Mouse (Mus musculus): ENCODE data around the gene Ccdc187.

Gene Ccdc187

DNA sequence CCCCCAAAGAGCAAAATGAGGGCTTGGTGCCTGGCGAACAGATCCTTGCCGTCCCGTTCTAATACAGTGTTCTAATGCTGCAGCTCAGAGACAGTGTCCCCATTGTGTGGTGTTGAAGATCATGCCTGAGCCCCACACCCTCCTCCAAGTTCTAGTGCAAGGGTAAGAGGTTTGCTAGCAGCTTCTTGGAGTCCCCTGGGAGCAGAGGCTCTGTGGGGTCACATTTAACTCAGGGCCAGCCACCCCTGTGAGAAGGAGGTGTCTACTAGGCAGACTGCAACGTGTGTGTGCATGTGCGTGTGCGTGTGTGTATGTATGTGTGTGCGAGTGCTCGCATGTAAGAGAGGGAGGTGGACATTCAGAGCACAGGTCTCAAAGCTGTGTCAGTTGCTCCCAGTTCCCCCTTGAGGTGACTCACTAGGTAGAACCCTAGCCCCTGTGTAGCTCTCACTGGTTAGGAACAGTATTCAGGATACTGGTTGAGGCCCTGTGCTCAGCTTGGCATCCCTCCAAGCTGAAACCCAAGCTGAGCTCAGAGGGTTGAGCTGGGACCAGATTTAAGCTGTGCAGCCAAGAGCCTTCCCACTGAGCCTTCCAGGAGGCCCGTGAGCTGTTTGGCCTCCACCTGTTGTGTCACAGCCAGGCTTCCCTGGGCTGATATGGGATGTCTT lies 22.4 kb upstream of the Ccdc187 start:
- no peak for DNase-seq (ENCODE audit: low read depth in 2 of 2, low spot score in 2 of 2)

DNA sequence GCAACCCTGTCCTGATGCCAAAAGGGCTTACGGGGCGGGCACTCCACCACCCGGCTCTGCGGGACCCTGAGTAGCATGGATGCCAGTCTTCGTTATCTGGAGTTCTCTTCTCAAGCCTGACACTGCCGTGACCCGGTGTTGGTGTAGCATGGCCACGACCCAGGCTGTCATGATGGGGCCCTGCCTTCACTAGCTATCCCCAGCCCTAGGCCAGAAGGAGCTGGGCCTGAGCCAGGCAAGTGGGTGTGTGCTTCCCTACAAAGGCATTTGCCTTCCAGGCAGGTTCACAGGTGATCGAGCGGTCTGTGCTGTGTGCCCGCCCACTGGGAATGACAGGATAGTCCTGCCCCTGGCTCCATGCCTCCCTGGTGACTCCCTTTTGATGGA lies 21.6 kb upstream of the Ccdc187 start:
- DNase-seq (ENCODE audit: low read depth in 2 of 2, low spot score in 2 of 2): no peak

DNA sequence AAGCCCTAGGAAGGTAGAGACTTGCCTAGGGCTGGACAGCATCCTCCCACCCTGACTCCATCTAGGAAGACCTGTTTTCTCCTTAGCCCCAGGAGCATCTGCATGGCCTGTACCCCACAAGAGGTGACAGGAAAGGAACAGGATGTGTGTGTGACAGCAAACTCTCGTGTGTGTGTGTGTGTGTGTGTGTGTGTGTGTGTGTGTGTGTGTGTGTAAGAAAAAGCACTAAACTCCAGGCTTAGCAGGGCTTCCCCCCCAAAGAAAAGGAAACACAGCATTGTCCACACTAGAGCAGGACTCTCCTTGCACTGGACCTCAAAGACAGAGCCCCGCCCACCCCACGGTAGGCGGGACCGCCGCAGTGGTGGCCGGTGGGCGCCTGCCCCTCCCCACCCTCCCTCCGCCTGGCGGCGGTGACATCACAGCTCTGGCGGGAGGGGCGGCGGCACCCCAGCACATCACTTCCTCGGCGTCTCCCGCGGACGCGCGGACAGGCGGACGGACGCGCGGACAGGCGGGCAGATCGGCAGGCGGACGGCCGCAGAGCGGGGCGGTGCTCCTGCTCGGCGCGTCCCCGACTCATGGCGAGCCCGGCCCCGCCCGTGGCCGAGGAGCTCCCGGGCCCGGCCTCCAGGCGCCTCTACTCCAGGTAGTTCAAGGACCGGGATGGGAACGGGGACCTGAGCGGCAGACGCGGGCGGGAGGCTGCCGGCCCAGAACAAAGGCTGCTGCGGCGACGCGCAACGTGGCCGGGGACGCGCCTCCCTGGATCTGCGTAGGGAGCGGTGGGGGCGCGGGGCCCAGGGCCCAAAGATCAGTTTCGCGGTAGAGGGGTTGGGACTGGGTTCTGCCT lies 20.9 kb upstream of the Ccdc187 start, which contains the start of gene Gpsm1:
Gene Gpsm1 (plus strand): TSS at position 444 of the 853 bp plus-strand sequence.
- peak; percentile 40 to 56 for DNase-seq (ENCODE audit: low read depth in 2 of 2, low spot score in 2 of 2)

DNA sequence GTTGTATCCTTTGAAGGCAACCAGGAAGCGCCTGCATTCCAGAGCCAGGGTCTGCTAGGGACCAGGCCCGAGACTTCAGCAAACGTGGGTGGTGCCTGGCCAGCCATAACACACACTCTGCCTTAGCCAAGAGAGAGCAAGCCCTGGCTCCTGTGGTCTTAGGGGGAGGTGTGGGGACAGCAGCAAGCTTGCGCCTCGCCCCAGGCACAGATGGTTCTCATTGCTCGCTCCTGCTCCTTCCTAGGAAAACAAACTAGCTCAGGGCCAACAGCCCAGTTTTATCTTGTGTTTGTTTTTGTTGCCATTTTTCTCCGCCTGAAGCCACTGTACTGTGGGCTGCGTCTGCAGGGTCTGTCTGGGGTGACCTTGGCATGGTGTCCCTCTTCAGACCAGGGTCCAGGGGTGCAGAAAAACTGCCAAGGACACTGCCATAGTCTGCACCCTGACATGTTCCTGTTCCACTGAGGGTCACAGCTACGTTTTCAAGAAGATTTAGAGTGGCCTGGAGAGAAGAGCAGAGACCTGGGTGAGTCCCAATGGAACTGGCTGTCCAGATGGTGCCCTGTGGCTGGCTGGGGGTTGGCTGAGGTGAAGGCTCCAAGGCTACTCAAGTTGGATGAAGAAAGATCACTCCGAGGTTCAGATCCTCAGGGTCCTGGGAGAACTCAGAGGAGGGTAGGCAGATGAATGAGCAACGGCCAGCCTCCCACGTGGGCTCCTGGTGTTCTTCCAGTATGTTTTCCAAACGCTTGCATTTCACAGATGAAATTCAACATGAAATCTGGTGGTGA lies 20.1 kb upstream of the Ccdc187 start:
- DNase-seq (ENCODE audit: low read depth in 2 of 2, low spot score in 2 of 2): no peak

DNA sequence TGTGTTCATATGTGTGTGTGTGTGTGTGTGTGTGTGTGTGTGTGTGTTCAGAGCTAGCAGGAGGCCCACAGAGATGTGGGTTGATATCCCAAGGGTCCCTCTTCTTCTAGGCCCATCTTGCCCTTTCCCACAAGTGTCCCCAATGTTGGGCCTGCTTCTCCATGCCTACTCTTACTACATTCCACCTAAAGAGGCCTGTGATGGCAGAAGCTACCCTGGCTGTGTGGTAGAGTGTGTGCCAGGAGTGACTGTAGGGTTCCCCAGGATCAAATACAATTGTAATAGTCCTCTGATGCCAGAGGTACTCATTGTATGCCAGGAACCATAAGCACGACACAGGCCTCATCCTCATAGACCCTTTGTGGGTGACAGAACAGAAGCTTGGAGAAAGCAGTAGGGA lies 19.0 kb upstream of the Ccdc187 start:
- DNase-seq (ENCODE audit: low read depth in 2 of 2, low spot score in 2 of 2): no peak

DNA sequence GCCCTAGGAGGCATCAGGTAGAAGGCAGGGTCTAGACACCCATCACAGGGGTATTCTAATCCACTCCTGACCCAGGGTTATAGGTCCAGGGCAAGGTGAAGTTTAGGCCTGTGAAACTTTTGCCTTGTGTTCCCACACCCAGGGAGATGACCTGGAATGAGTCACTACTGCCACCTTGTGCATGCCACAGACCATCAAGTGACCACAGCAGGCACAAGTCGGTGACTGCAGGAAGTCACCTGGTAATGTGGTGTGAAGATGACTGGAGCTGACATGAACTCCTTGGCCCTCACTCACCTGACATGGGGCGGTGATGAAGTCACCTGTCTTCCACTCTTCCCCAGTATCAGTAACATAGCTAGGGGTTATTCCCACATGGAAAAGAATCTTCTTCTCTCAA lies 18.5 kb upstream of the Ccdc187 start:
- no peak for DNase-seq (ENCODE audit: low read depth in 2 of 2, low spot score in 2 of 2)

DNA sequence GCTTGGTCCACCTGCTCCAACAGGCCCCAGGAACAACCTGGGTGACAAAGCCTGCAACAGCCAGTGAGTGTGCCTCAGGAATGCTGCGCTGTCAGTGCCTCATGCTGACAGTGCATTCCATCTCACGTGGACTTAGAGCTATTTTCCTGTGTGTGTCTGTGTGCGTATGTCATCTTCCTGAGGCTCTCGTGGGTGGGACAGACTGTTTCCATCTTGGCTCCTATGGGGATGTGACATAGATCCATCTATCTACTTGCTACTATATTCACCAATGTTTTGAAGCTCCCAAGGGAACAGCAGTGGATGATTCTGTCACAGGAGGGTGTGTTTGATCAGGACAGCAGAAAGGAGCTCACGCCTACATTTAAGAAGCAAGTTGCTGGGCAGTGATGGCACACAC lies 17.6 kb upstream of the Ccdc187 start:
- no peak for DNase-seq (ENCODE audit: low read depth in 2 of 2, low spot score in 2 of 2)

DNA sequence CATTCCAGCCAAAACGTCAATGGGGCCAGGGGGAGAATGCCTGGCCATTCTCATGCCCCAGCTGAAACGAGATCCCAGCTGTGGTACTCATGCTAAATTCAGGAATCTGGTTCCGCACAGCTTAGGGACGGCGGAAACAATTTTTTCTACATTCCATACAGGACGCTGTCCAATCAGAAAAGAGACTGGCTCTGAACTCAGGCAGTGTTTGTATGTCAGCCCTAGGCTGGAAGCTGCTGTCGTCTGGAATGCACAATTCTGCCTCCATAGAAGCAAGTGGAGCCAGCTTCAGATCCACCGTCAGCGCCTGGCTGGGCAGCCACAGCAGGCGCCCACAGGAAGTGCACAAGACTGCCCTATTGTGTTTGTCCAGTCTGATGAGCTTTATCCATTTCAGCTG lies 15.4 kb upstream of the Ccdc187 start:
- no peak for DNase-seq (ENCODE audit: low read depth in 2 of 2, low spot score in 2 of 2)

DNA sequence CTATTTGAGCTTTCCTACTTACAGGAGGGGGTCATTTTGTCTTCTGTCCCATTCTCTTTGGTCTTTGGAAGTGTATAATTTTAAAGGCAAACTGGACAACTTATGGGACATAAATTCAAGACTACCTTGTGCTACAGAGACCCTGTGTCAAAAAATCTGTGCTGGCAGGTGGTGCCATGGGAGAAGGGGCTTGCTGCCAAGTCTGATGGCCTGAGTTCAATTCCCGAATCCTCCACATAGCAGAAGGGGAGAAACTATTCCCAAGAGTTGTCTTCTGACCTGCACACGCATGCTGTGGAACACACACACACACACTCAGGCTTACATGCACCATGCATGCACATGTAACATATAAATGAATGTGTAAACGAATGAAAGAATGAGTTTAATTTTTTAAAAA lies 12.3 kb upstream of the Ccdc187 start:
- no peak for DNase-seq (ENCODE audit: low read depth in 2 of 2, low spot score in 2 of 2)

DNA sequence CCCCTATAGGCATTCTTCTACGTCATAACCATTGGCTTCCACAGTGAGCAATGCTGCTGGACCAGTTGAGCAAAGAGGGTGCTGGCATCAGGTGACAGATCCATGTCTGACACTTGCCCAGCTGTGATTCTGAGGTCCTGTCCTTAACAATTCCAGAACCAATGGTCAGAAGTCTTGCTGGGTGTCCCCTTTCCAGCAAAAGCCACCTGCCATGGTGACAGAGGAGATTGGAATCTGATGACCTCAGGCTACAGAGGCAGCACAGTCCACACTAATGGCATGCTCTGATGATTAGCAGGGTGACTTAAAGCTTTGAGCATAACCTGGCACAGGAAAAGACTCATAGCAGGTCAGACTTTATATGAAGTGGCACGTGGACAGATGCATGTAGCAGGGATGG lies 11.2 kb upstream of the Ccdc187 start:
- no peak for DNase-seq (ENCODE audit: low read depth in 2 of 2, low spot score in 2 of 2)

DNA sequence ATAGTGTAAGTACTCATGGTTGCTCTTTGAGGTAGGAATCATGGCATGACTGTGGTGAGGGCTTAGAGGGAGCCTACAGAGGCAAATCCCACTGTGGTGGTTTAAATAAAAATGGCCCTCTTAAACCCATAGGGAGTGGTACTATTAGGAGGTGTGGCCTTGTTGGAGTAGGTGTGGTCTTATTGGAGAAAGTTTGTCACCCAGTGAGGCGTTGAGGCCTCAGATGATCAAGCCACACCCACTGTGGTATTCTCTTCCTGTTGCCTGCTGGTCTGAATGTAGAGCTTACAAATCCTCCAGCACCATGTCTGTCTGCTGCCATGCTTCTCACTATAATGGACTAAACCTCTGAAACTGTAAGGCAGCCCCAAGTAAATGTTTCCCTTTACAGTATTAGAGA lies 10.4 kb upstream of the Ccdc187 start:
- no peak for DNase-seq (ENCODE audit: low read depth in 2 of 2, low spot score in 2 of 2)

DNA sequence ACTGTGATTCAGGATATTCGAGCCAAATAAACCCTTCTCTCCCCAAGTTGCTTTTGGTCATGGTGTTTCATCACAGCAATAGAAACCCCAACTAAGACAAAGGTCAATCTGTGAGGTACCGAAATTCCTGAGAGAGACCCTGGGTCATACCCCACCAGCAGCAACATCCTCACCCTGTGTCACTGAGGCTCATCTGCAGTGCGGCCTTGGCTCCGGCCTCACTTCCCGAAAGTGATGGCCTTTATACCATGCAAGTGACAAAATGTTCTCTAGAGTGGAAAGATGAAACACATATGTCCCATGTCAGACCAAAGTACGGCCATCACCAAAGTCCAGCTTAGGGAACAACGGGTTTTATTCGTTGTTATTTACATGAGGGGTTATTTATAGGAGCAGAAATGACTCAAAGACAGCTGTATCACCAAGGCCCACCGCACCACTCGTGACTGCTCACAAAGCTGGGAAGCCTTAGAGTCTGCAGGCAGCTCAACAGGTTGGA lies 7.7 kb upstream of the Ccdc187 start:
- no peak for DNase-seq (ENCODE audit: low read depth in 2 of 2, low spot score in 2 of 2)

DNA sequence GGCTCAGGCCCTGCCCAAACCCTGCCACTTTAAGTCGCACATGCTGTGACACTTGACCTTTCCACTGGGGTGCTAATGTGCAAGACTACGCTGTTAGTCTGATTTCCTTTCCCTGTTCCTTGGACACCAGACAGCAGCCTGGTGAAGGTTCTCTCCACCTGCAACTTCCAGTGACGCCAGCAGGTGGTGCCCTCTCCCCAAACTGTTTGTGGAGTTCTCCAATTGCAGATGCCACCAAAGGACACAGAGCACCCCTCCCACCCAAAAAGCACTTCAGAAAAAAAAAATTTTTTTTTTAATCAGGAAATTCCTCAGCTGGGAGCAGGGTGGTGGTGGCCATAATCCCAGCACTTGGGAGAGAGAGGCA lies 6.4 kb upstream of the Ccdc187 start:
- peak; percentile 67 to 81 for DNase-seq (ENCODE audit: low read depth in 2 of 2, low spot score in 2 of 2)

DNA sequence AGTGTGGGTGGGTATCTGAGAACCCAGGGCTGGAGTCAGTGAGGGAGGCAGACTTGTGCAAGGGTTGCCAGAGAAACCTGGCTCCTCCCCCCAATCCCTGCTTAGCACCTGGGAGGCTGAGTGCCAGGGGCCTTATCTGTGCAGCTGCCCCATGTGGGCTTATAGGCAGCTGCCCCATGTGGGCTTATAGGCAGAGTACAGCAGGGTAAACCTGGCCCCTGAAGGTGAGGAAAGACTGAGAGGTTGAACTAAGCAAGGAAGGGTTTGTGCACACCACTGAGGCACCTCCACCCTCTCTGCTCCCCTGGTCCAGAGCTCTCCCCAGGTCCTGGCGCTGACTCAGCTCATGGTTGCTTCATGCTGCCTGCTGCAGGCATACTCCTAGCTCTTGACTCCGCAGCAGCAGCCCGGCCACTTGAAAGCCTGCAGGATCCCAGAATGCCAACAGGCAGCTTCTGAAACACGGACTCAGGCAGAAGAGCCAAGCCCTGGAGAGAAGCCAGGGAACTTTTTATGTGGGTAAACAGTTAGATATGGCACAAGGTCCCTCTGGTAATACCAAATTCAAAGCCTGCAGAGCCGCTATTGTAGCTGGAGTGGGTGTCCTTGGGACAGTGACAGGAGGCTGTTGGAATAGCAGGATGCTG lies 5.9 kb upstream of the Ccdc187 start:
- no peak for DNase-seq (ENCODE audit: low read depth in 2 of 2, low spot score in 2 of 2)

DNA sequence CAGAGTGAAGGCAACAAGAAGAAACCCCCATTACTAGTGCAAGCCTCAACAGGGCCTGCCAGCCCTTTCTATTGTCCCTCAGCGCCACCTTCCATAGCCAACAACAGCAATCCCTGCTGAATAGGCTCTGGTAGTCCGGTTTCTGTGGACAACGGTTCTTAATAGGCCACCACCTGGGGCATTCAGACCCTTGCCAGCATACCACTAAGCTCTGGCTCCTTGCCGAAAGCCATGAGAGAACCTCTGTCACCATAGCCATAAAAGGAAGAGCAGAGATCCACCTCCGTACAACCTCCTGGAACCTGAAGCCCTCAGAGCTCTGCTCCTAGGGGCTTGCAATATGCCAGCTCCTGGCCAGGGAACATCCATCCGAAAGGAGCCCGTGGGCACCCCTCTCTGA lies 5.0 kb upstream of the Ccdc187 start:
- DNase-seq (ENCODE audit: low read depth in 2 of 2, low spot score in 2 of 2): no peak

DNA sequence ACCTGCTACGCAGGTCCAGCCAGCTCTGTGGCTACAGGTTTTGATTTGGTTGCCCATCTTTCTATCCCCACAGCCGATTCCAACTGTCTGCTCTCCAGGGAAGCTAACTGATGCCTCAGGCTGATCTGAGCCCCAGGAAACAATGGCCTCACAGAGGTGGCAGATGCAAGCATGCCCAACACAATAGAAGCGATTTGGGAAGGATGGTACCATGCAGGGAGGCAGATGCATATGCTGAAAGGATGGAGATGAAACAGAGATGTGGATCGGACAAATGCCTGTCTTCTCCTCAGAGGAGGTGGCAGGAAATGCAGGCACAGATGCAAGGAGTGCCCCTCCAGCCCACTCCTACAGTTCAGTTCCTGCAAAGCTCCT lies 4.5 kb upstream of the Ccdc187 start:
- DNase-seq (ENCODE audit: low read depth in 2 of 2, low spot score in 2 of 2): no peak

DNA sequence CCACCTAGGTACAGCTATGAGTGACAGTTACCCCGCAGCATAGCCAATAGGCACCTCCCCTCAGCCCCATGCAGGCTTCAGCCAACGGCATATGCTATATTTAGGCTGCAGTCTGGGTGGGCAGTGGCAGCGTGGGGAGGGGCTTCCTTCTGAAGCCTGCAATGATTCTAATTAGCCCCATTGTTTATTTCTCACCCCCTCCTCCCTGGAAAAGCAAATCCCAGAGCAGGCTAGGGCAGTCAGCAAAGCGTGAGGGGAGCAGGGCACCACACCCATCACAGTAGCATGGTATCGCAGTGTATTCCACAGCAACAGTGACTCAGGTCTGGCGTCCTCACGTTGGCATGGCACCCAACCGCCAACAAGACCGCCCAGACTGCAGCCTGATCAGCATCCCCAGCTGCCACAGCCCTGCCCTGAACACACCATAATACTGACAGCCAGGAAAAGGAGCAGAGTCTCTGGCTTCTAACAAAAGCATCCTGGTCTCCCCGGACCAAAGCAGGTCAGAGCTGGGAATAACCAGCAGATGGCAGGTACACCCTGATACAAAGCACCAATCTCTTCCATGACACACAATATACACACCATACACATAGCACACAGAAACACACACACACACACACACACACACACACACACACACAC lies 4.0 kb upstream of the Ccdc187 start:
- DNase-seq (ENCODE audit: low read depth in 2 of 2, low spot score in 2 of 2): no peak

DNA sequence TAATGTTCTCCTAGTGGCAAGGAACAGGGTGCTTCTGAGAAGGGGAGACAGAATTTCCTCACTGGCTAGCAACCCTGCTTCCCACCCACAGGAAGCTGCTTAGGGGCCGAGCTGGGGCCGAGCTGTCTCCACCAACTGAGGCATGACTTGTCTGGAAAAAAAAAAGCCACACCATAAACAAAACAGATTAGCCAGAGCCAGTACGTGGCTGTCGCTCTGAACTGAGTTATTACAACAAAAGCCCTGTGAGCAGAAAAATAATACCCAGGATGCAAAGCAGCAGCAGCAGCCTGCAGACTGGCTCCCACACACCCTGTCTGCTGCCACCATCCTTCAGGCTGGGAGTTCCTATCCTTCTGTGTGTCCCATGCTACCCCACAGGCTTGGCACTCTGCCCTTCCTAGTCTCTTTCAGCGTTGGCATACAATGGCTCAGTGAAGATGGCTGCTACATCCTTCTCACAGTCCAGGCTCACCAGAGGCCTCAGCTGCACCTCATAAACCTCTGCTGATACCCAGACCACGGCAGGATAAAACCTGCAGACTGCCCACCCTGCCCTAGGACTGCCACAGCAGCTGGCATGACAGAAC lies 2.3 kb upstream of the Ccdc187 start:
- no peak for DNase-seq (ENCODE audit: low read depth in 2 of 2, low spot score in 2 of 2)

DNA sequence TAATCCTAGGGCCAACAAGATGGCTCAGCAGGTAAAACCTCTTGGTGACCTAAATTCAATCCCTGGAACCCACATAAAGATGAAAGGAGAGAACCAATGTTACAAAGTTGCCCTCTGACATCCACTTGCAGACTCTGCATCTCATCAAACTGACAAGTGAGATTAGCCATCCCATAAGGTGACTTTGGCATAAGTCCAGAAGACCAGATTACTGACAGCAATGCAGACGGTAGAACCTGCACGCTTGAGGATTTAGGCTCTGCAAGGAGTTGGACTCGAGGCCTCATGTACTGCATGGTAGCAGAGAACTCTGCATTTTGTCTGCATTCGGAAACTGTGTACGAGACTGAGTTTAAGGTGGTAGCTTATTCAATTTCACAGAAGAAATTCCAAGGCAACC lies 4.2 kb downstream of the Ccdc187 start:
- DNase-seq (ENCODE audit: low read depth in 2 of 2, low spot score in 2 of 2): no peak

DNA sequence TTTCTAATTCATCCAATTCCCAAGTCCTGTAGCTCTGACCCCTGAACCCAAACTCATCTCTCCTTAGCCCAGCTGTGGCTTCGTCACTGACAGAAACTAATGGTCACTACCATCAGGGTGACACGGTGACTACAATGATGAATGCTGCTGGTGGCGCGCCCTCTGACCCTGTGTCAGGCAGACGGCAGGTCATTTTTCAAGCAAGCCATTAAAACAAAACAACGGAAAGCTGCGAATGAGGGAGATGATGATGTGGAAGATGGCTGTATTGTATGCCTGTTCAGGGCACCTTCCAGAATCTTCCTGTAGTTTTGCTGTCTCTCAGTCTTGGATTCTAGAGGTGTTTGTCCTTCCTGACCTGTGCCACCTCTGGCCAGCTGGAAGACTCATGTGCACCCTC lies 8.0 kb downstream of the Ccdc187 start:
- DNase-seq (ENCODE audit: low read depth in 2 of 2, low spot score in 2 of 2): no peak

DNA sequence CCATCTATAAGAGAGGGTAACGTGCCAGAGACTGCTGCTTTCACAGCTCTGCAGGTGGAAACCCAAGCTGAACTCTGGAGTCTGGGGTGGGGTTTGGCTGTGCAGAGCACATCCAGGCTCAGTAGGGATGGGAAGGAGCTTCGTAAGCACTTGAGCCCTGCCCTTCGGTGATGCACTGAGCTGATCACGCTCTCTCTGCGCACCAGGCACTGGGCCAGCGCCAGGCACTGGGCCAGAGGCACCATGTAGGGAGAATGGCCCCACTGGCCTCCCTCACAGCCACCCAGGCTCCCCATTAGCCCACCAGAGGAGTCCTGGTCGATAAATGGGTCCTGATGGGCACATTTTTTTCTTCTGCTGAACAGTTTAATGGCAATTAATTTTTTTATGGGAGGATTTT lies 8.6 kb downstream of the Ccdc187 start:
- no peak for DNase-seq (ENCODE audit: low read depth in 2 of 2, low spot score in 2 of 2)

Data from CD8-positive naive resting alpha-beta T cell, adult 2 months (primary cell).